Mouse (Mus musculus) spleen, adult 2 months (tissue): Measurements from ENCODE around the gene Teddm3.

ENCODE experiments used
- CTCF ChIP-seq: fragments of 200-500 bp; IDR thresholded peaks from 2 replicates; pipeline ENCODE4 v1.5.1; 2011; ENCODE audit warnings: mild to moderate bottlenecking, inconsistent platforms; ENCODE audit not compliant: insufficient read depth, insufficient read length, insufficient replicate concordance; ENCODE audit errors: extremely low read depth
- POLR2A ChIP-seq: fragments of 200-500 bp; IDR thresholded peaks from 2 replicates; pipeline ENCODE4 v1.6.1; 2011; ENCODE audit warnings: low read depth, low read length, inconsistent platforms

DNA sequence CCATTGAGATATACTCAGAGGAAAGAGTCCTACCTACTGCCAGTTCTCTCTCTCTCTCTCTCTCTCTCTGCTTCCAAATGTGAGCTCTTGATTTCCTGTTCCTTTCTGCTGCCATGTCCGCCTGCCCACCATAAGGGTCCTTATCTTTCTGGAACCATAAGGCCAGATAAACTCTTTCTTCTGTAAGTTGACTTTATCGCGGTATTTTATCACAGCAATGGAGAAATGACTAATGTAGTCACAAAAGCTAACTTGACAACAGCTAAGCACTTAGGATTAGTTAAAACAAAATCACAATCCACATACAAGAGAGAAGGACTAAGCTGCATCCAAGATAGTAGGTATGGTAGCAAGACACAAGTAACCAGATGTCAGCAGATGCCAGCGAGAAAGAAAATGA is 43.7 kb upstream of the Teddm3 start:
- no peak for TF ChIP-seq CTCF
- no peak for TF ChIP-seq POLR2A
